Mouse (Mus musculus) heart, embryonic 16.5 days (tissue): ENCODE measurements around the gene Cbx8. TPM values are rescaled to one million over a fixed set of nuclear protein-coding genes. Genes with fewer than 3 reads are reported as not detected.
A peak's percentile ranks its signal among the peaks of the same experiment; 100 is the strongest.

Experiments used
- ATAC-seq: fragments of 200-750 bp; cut with Nextera tagmentation; replicated peaks from 2 replicates; pipeline ENCODE4 v1.8.0; 2017; ENCODE audit warnings: moderate number of reproducible peaks; ENCODE audit not compliant: insufficient read depth, low FRiP score; ENCODE audit errors: extremely low read depth
- H3K27ac ChIP-seq: fragments of 300-500 bp; sonication (generic); 2 replicates; pipeline ENCODE4 v1.5.1; 2014; ENCODE audit warnings: mild to moderate bottlenecking, low read length, control low read depth, moderate library complexity
- H3K27me3 ChIP-seq: fragments of 300-500 bp; sonication (generic); 2 replicates; pipeline ENCODE4 v1.6.1; 2014; ENCODE audit warnings: low read length, mixed read lengths; ENCODE audit not compliant: control insufficient read depth, insufficient read depth
- H3K36me3 ChIP-seq: fragments of 300-500 bp; sonication (generic); 2 replicates; pipeline ENCODE4 v1.6.1; 2014; ENCODE audit not compliant: control insufficient read depth, insufficient read depth
- H3K4me1 ChIP-seq: fragments of 300-500 bp; sonication (generic); 2 replicates; pipeline ENCODE4 v1.6.1; 2014; ENCODE audit warnings: low read length, mixed read lengths; ENCODE audit not compliant: control insufficient read depth, insufficient read depth
- H3K4me2 ChIP-seq: fragments of 300-500 bp; sonication (generic); 2 replicates; pipeline ENCODE4 v1.6.1; 2014; ENCODE audit warnings: low read depth, mild to moderate bottlenecking, control low read depth, low read length
- H3K4me3 ChIP-seq: fragments of 300-500 bp; sonication (generic); 2 replicates; pipeline ENCODE4 v1.5.1; 2014; ENCODE audit warnings: mild to moderate bottlenecking, control low read depth, low read length
- H3K9ac ChIP-seq: fragments of 300-500 bp; sonication (generic); 2 replicates; pipeline ENCODE4 v1.6.1; 2014; ENCODE audit warnings: low read length, control low read depth
- H3K9me3 ChIP-seq: fragments of 300-500 bp; sonication (generic); replicated peaks from 2 replicates; pipeline ENCODE4 v1.6.1; 2016; ENCODE audit warnings: low read length; ENCODE audit not compliant: control insufficient read depth
- WGBS: fragments of 180-500 bp; shearing (Covaris S2); extraction: QIAGEN DNeasy Blood & Tissue Kit; methylation state at CpG from one replicate; pipeline ENCODE4 v1.1.7; 2014; 5-methylcytosine and 5-hydroxymethylcytosine counted together
- polyA plus RNA-seq: library from polyadenylated mRNA; unstranded; fragments of >200 nt; fragmentation: Nextera tagmentation; extraction: Ambion mirVana; gene quantifications from 2 replicates; pipeline ENCODE4 v1.2.1, GENCODE M21; 2015

The Cbx8 gene
- polyA plus RNA-seq, 1 experiment from 2014 or later: 7.0 TPM

DNA sequence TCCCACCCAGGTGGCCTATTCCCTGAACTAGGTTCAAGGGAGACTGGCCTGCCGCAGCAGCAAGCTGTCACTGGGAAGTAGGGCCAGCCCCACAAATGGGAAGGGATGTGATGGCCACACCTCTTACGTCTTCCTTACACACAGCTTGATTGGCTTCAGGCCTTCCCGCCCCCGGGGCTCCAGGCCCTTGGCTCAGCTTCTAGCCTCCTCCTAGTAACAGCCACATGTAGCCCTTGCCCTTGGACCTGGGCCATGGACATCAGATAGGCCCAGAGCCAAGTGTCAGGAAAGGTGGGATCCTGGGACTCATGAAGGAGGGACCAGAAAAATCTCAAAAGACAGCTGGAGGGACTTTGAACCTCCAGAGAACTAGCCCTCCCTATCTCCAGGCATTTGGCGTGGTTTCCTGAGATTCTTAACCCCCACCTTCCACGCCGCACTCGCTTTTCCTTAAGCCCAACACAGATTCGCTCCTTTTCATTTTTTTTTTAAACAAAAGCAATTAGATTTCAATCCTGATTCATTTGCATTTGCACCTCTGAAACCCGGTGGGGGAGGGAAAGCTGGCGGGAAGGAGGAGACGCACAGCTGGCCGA is 12.0 kb upstream of the Cbx8 start:
- Histone ChIP-seq H3K4me3 (peak overlapping the region; percentile 52), H3K4me1 (peaks cover 32% of the 10 kb centered on the region), H3K9me3 (no peaks in the 10 kb centered on the region), H3K27ac (peak overlapping the region; percentile 82), H3K27me3 (peaks cover 69% of the 10 kb centered on the region), H3K9ac (peak overlapping the region; percentile 51), H3K4me2 (peak overlapping the region; percentile 81), H3K36me3 (no peaks in the 10 kb centered on the region)
- WGBS: 3% methylated on average over 13 of the region's 13 CpGs
- ATAC-seq: peak; percentile 35

DNA sequence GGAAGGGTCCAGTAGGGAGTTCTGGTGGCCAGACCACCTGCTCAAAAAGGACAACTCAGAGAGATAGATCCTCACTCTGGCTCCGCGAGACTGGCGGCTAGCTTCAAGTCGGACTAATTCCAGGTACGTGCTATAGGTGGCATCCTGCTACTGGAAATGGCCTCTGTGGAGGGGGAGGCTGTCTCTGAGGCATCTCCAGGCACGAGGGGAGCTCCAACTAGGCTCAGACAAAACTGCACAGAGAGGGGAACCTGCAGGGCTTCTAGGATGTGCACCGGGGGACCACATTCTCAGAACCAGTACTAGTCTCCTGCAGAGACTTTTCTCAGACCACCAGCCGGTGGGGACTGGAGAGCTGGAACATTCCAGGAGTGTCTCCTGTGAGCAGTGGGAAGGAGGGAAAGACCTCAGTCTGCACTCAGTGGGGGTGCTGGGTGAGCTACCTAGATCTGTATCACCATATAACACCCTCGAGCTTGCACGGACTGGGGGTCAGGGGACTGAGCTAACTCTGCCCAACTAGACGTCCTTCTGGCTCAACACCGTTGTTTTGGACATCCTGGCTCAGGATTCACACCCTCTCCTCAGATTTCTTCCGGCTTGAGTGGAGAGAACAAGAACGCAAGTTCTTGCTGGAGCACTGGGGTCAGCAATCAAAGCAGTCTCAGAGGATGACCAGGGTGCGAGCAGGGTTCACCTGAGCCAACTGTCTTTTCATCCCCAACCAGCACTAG is 11.3 kb upstream of the Cbx8 start:
- no peaks in the 10 kb centered on the region for H3K9me3 ChIP-seq
- H3K36me3 ChIP-seq: no peaks in the 10 kb centered on the region
- no peak for ATAC-seq
- 5% methylated on average over 15 of the region's 15 CpGs for WGBS
- H3K27ac ChIP-seq: no peak overlapping the region
- H3K27me3 ChIP-seq: peaks cover 70% of the 10 kb centered on the region
- no peak overlapping the region for H3K4me3 ChIP-seq
- H3K9ac ChIP-seq: no peak overlapping the region; the same call in 1 of the 2 replicates
- H3K4me1 ChIP-seq: peaks cover 32% of the 10 kb centered on the region
- H3K4me2 ChIP-seq: peak overlapping the region; percentile 81; the same call in 1 of the 2 replicates

DNA sequence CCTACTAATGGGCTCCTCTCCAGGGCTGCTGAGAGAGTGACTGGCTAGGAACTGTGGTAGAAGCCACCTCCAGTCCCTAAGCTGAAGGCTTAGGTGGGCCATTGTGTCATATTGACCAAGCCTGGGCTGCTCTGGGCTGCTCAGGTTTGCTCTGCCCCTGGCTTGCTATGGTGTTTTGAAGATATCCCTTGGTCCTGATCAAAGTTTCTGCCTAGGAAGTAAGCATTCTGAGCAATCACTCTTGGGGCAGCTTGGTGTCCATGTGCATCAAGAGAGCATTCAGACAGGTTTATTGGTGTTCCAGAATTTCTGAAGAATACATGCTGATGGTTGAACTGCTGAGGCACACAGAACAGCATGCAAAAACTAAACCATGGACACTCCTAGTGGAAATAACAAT is 10.7 kb upstream of the Cbx8 start:
- peaks cover 38% of the 10 kb centered on the region for H3K4me1 ChIP-seq
- H3K36me3 ChIP-seq: no peaks in the 10 kb centered on the region
- no peak overlapping the region for H3K27ac ChIP-seq
- no peak overlapping the region for H3K4me3 ChIP-seq
- H3K9me3 ChIP-seq: no peaks in the 10 kb centered on the region
- no peak overlapping the region for H3K9ac ChIP-seq
- H3K4me2 ChIP-seq: no peak overlapping the region
- H3K27me3 ChIP-seq: peaks cover 77% of the 10 kb centered on the region
- no peak for ATAC-seq

GRCm38 (mm10) chr11:119050361-119050760 is 9.6 kb upstream of the Cbx8 start:
- no peaks in the 10 kb centered on the region for H3K36me3 ChIP-seq
- no peaks in the 10 kb centered on the region for H3K9me3 ChIP-seq
- H3K27ac ChIP-seq: no peak overlapping the region
- peaks cover 83% of the 10 kb centered on the region for H3K27me3 ChIP-seq
- WGBS: 3% methylated on average over 2 of the region's 2 CpGs
- H3K4me2 ChIP-seq: no peak overlapping the region
- ATAC-seq: no peak
- no peak overlapping the region for H3K9ac ChIP-seq
- H3K4me3 ChIP-seq: no peak overlapping the region
- H3K4me1 ChIP-seq: peaks cover 37% of the 10 kb centered on the region

DNA sequence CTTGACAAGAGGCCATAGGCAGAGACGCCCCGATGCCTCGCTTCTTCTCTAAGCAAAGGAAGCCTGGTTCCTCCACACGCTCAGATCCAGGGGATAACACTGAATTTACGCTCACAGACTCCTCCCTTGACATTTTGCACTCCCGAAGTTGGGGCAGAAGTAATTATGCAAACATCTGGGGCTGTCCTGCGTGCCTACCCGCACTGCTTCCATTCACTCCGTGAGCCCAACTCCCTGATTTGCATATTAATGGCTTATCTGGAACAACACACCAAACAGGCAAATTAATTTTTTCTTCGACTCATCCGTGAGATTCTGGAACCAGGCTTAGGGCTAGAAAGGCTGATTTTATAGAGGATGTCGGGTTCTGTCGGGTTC is 7.4 kb upstream of the Cbx8 start:
- Histone ChIP-seq H3K27me3 (peaks cover 89% of the 10 kb centered on the region), H3K4me3 (no peak overlapping the region), H3K4me2 (no peak overlapping the region), H3K36me3 (no peaks in the 10 kb centered on the region), H3K9ac (no peak overlapping the region), H3K27ac (no peak overlapping the region), H3K9me3 (no peaks in the 10 kb centered on the region), H3K4me1 (peaks cover 38% of the 10 kb centered on the region)
- no peak for ATAC-seq
- 1% methylated on average over 13 of the region's 13 CpGs for WGBS

DNA sequence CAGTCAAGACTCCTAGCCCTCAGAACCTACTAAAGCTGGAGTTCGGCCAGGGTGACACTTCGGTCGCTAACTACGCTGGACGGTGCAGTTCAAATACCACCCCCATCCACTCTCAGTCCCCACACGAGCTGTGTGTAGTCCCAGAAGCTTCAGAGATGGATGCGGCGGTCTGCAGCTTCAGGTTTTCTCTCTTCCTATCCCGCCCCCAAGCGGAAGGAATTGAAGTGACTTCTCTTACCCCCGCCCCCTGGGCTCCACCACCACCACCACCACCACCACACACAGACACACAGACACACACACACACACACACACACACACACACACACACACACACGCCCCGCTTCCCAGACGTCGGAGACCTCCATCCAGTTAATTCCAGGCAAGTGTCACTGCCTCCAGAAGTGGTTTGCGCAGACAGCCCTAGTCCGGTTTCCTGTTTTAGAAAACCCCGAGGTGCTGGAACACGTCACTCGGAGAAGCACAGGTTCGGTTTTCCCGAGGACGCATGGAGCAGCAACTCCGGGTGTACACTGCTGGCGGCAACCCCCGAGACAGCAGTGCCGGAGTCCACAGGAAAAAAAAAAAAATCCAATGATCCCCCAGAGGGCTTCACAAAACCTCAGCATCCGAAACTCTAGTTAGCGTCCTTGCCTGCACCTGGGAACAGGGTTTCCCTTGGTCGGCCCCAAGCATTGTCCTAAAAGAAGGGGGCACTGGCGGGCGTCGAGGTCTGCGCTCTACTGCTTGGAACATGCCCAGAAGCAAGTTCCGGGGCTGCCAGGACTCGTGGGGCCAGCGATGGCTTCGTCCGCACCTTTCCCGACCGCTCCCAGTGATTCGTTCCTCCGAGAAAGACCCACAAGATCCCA is 6.7 kb upstream of the Cbx8 start:
- Histone ChIP-seq H3K9me3 (no peaks in the 10 kb centered on the region), H3K27me3 (peaks cover 93% of the 10 kb centered on the region), H3K27ac (no peak overlapping the region), H3K36me3 (no peaks in the 10 kb centered on the region), H3K4me1 (peaks cover 33% of the 10 kb centered on the region), H3K9ac (no peak overlapping the region), H3K4me3 (peak overlapping the region; percentile 39), H3K4me2 (peak overlapping the region; percentile 49)
- under 1% methylated on average over 43 of the region's 43 CpGs for WGBS
- no peak for ATAC-seq

- Histone ChIP-seq H3K4me3 (peak overlapping the region; percentile 39), H3K4me2 (peak overlapping the region; percentile 49), H3K9ac (peak overlapping the region; percentile 5), H3K27me3 (peaks cover 93% of the 10 kb centered on the region), H3K36me3 (no peaks in the 10 kb centered on the region), H3K27ac (no peak overlapping the region), H3K9me3 (no peaks in the 10 kb centered on the region), H3K4me1 (peaks cover 30% of the 10 kb centered on the region)
- WGBS: 2% methylated on average over 39 of the region's 39 CpGs
- peak; percentile 20; the same call in 1 of the 2 replicates for ATAC-seq
Measured at GRCm38 (mm10) chr11:119046601-119047245, 6.0 kb upstream of the Cbx8 start.

DNA sequence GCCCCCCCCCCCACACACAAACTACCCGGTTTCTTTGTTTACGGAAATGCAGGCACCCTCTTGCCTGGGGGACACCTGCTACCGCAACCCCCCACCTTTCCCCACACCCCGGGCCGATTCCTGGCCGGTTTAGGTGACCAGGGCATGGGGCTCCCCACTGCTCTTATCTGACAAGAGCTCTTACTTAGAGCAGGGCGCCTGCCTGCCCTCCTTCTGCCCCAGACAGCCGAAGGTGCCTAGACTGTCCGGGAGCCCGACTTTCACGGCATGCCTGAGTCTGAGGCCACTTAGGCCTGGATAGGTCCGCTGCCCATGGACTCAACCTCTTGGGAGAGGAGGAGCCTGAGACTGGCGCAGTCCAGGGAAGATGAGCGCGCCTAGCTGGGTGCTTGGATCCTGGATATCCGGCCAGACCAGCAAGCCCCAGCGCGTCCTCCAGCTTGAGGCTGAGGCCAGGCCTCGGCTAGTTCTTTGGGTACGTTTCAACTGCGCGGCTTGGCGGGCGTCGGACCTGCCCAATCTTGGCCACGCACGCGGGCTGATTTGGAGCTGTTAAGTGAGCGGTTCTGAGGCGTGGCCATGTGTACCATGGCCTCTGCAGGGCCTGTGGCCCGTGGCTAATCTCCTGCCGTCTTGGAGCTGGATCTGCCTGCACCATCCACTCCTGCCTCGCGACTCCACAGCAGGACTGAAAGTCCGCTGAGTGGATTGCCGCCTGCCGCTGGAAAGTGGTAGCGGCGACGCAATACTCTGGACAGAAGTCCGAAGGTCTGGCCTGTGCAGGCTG is 4.0 kb upstream of the Cbx8 start:
- Histone ChIP-seq H3K9ac (no peak overlapping the region), H3K27ac (no peak overlapping the region), H3K36me3 (no peaks in the 10 kb centered on the region), H3K4me1 (peaks cover 38% of the 10 kb centered on the region), H3K9me3 (no peaks in the 10 kb centered on the region), H3K4me2 (peak overlapping the region; percentile 47), H3K4me3 (peak overlapping the region; percentile 27), H3K27me3 (peaks cover 76% of the 10 kb centered on the region)
- WGBS: 3% methylated on average over 41 of the region's 41 CpGs
- no peak for ATAC-seq
